Mouse (Mus musculus) c-Kit-positive CD71-positive TER-119-negative erythroid progenitor cells, embryonic 14.5 days (primary cell): ENCODE results near the gene Plekha4.
"Not testable (repeated sequence)": the region's sequence is repeated elsewhere in the genome, so short reads cannot be mapped to it uniquely, and the experiment has no call there.

Experiments used
- DNase-seq: peaks from one replicate; pipeline ENCODE4 v3.0.0-alpha.2; 2013; ENCODE audit warnings: low read depth

Gene Plekha4

GRCm38 (mm10) chr7:45525809-45526473 lies at the start of gene Plekha4, which contains the start of gene Ppp1r15a:
Gene Plekha4, plus strand, starts transcription at chr7:45526330.
Gene Ppp1r15a, minus strand, starts transcription at chr7:45526268.
- DNase-seq = peak; percentile 96

DNA sequence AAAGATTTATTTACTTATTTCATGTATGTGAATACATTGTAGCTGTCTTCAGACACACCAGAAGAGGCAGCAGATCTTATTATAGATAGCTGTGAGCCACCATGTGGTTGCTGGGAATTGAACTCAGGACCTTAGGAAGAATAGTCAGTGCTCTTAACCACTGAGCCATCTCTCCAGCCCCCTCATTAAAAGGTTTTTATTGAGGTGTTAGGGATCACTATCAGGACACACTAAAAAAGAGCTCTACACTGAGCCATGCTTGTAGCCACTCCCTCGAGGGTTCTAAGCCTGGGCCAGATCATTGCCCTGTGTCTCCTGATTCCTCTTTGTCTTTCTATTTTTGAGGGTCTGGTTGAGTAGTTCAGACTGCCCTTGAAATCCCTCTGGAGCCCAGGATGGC lies 49.7 kb upstream of the Plekha4 start:
- no peak for DNase-seq

DNA sequence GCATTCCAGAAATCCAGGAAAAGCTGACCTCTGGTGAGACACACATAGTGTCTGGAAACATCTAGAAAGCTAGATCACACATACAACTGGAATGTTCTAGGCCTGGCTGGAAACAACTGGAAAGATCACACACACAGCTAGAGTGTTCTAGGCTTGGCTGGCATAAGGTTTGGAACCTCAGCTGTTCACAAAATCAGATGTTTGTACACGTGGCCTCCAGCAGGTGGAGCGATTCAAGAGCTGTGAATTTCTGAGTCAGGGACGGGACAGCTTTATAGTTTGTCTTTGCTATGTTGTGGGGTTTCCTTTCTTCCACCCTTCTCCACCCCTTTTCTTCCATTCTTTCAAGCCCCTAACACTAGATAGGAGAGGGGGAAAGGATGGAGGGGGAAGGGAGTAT lies 49.1 kb upstream of the Plekha4 start:
- DNase-seq = no peak

- no peak for DNase-seq
Observed at GRCm38 (mm10) chr7:45478774-45479173, 47.4 kb upstream of the Plekha4 start.

GRCm38 (mm10) chr7:45480310-45480709 lies 45.8 kb upstream of the Plekha4 start:
- not testable (repeated sequence) for DNase-seq

DNA sequence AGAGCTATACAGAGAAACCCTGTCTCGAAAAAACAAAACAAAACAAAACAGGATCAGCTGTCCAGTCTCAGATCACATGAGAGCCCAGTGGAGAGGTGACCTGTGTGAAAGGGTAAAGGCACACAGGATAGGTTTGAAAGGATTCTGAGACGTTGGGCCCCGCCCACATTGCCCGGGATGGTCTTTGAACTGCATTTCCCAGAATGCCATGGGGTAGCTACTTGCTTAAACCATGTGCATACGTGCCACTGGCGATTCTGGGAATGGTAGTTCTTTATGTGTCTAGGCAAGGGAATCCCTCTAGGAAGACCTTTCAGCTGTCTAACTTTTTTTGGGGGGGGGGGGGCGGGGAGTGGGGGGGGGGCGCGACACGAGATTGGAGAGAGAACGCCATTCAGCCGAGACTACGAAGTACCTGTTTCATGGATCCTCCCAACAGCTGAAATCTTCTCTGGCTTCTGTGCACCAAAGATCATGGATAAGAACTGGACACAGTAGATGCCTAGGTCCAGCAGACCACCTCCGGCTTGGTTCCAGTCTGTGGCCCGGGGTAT lies 44.7 kb upstream of the Plekha4 start, which contains the start of gene Tulp2:
Gene Tulp2, plus strand, starts transcription at position 504 of the 554 bp plus-strand sequence.
- peak; percentile 75 for DNase-seq

- DNase-seq = no peak
Observed at GRCm38 (mm10) chr7:45482166-45482565, 44.0 kb upstream of the Plekha4 start.

DNA sequence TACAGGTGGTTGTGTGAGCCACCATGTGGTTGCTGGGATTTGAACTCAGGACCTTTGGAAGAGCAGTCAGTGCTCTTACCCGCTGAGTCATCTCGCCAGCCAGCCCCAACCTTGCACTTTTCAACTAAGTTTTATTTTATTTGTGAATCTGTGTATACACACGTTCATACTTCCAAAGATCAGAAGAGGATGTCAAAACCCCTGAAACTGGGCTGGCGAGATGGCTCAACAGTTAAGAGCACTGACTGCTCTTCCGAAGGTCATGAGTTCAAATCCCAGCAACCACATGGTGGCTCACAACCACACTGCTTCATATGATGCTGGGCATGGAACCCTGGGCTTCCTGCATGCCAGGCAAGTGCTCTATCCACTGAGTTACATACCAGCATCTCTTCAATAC lies 41.1 kb upstream of the Plekha4 start:
- not testable (repeated sequence) for DNase-seq

GRCm38 (mm10) chr7:45486158-45486557 lies 40.0 kb upstream of the Plekha4 start:
- peak; percentile 51 for DNase-seq

DNA sequence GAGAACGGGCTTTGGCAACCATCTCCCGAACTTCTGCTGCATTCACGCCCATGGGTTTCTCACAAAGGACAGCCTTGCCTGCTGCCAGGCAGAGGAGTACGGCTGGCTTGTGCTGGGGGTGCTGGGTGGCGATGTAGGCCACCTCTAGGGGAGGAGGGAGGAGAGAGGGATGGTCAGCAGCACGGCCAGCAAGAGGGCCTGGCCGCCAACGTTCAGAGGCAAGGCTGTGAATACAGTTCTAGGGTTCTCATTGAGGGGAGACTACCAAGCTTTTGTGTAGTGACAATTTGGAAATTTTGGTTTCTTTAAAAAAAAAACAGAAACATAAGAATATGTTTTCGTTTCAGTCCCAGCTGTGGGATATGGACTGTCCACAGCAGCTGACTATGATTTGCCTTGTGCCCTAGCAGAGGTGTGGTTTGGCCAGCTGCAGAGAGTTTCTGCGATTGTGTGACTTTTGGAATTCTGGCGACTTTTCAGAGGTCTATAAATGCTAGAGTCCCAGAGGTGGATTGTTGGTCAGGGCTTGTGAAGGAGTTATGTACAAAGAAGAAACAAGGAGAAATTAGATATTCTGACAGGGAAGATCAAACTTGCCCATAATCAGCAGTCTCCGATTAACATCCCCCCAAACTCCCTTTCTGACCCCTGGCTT lies 39.2 kb upstream of the Plekha4 start, which contains the start of gene Gm45808:
Gene Gm45808, minus strand, starts transcription at position 51 of the 655 bp plus-strand sequence.
- DNase-seq = no peak

- no peak for DNase-seq
Observed at GRCm38 (mm10) chr7:45487861-45488292, 38.3 kb upstream of the Plekha4 start.

DNA sequence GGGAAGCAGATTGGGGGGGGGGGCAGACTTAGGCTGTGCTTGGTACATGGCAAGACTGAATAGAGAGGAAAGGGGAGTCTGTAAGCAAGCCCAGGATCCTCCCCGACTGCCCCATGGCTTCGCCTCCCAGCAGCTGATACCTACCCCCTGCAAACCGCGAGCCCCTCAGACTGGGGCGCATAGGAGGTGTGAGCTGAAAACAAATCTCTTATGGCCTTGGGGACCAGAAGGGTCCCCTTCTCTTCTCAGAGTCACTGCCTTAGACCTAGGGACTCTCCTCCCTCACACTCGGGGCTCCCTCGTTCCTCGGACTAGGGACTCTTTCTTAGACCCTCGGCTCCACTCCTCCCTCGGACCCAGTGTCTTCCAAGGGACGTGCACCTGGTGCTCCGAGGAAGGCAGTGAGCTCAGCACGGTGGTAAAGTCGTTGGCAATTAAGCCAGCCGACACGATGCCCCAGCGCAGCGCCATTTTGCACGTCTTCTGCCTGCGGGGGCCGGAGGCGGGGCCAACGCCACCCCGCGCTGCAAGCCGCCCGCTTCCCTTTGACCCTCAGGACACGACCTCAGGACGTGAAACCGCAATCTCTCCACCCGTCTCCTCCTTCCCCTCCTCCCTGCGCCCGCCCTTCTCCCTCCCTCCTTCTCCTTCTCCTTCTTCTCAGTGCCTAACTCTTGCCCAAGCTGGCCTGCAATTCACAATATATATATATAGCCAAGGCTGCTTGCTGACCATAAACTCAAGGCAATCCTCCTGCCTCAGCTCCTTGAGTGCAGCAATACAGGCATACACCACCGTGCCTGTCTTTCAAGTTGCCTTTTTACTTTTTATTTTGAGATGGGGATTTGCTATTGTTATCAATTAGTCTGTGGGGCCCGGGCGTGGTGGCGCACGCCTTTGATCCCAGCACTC lies 37.6 kb upstream of the Plekha4 start, which contains the start of gene Dhdh:
Gene Dhdh, minus strand, starts transcription at position 513 of the 912 bp plus-strand sequence.
- no peak for DNase-seq

GRCm38 (mm10) chr7:45489578-45489977 lies 36.6 kb upstream of the Plekha4 start:
- DNase-seq = peak; percentile 66

DNA sequence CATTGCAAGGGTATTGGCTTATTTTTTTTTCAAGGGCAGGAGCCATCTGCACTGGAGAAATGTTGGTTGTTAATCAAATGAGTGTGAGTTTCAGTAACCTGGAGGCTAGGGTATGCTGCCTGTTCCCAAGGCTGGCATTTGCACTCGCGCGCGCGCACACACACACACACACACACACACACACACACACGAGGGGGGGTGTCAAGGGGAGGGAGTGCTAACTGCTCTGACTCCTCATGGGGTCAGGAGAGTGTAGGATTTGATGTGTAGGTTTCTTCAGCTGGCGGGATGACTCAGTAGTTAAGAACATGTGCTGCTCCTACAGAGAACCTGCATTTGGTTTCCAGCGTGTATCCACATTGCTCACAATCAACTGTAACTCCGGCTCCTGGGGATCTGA lies 35.3 kb upstream of the Plekha4 start:
- DNase-seq = no peak

DNA sequence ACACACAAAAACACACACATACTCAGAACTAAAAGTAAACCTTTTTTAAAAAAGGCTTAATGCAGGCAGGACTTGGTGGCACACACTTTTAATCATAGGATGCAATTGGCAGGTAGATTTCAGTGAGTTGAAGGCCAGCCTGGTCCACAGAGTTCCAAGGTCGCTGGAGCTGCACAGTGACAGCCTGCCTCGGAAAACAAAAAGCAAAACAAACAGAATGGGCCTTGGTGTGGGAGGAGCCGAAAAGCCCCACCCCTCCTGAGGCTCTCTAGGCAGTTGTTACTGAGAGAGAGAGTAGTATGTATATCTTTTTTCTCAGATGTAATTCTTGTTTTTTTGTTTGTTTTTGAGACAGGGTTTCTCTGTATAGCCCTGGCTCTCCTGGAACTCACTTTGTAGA lies 34.9 kb upstream of the Plekha4 start:
- DNase-seq = peak; percentile 42

- no peak for DNase-seq
Observed at GRCm38 (mm10) chr7:45492225-45492844, 33.8 kb upstream of the Plekha4 start.

DNA sequence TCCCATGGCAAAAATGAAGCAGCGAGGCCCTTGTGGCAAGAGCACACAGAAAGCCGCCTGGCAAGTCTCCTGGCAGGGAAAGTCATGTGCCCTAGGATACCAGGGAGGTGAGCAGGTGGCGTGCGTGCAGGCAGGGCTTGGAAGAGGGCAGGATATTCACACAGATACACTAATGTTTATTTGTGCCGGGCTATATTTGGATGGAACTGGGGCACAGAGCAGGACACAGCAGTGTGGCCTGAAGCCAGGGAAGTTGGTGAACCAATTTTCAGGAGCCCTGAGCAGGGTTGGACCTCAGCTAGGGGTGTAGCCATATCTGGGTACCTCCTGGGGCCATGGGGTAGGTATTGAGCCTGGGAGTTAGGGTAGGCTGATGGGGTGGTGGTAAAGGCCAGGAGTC lies 33.2 kb upstream of the Plekha4 start:
- no peak for DNase-seq

DNA sequence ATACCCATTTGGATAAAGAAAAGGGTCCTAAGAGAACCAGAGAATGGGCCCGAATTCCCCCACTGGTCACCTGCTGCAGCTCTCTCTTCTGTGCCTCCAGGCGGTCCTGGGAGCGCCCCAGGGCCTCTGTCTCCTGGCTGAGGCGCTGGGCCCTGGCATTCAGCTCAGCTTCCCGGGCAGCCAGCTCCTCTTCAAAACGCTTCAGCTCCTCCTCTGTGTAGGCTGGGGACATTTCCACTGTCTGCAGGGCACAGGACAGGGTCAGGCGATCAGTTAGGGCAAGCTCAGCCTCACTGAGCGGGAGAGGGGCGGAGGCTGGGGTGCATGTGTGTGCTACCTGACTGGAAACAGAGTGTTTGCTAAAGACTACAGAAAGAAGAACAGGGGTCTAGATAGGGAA lies 31.6 kb upstream of the Plekha4 start:
- DNase-seq = no peak

DNA sequence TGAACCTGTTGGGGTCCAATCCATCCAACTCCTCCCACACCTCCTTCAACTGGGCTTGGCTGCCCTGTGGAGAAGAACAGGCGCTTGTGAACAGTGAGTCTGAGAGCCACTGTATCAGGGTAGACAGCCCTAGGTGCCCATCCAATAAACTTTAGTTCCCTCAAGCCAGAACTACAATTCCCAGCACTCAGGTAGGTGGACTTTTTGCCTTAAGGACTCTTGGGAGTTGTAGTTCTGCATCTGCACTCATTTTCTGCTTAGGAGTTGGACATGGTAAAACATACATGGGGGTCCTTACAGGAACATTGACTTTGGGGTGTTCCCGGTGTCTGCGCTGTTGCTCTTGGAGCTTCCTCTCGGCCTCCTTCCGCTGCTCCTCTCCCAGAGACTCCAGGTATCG lies 27.7 kb upstream of the Plekha4 start:
- DNase-seq = no peak

GRCm38 (mm10) chr7:45507583-45507982 lies 18.5 kb upstream of the Plekha4 start:
- no peak for DNase-seq

GRCm38 (mm10) chr7:45508561-45508960 lies 17.6 kb upstream of the Plekha4 start:
- DNase-seq = peak; percentile 85
